ENCODE assay signal across 15 mouse cellular contexts in genomic region chr15:21130660-21131059, GRCm38 (mm10).
A peak's percentile ranks its signal among the peaks of the same experiment; 100 is the strongest.
DNase-seq lines count a peak whose midpoint lies in the region; ATAC-seq and TF ChIP-seq lines count a peak whose summit lies in the region.
"Had no signal": no experiment of that assay in that cellular context is flagged by ENCODE, and none has a peak within 500 bp of the region (broad histone marks: within the 10 kb centered on the region; RNA-seq: fewer than 3 reads in every experiment).

No protein-coding gene starts in this region.

- no peak for TF ChIP-seq POLR2A in brain, embryonic 14.5 days (IDR thresholded peaks at IDR 0.05; ENCODE audit: borderline replicate concordance, extremely low read depth, insufficient read depth, insufficient read length, poor library complexity, severe bottlenecking)

- no peak overlapping the region for H3K9ac ChIP-seq in forebrain, embryonic 13.5 days
- H3K9ac ChIP-seq in hindbrain, embryonic 15.5 days, result no peak overlapping the region
- H3K9ac ChIP-seq: heart, embryonic 13.5 days; limb, embryonic 12.5 days; liver, embryonic 14.5 days; stomach, embryonic 15.5 days had no signal

- no peak overlapping the region for H3K27ac ChIP-seq in forebrain, embryonic 13.5 days
- no peak overlapping the region for H3K27ac ChIP-seq in hindbrain, embryonic 15.5 days (replicated peaks)
- H3K27ac ChIP-seq: heart, embryonic 13.5 days; limb, embryonic 12.5 days; liver, embryonic 14.5 days; stomach, embryonic 15.5 days had no signal

- H3K4me3 ChIP-seq in forebrain, embryonic 13.5 days, result no peak overlapping the region
- no peak overlapping the region for H3K4me3 ChIP-seq in hindbrain, embryonic 15.5 days
- H3K4me3 ChIP-seq: heart, embryonic 13.5 days; limb, embryonic 12.5 days; stomach, embryonic 15.5 days had no signal

- intact Hi-C loops in heart, postnatal 14 days (cut with DNase I), result no loop called here
- intact Hi-C loops in left cerebral cortex, postnatal 36 days (cut with DNase I), result no loop called here

- no peaks in the 10 kb centered on the region for H3K4me1 ChIP-seq in forebrain, embryonic 13.5 days
- H3K4me1 ChIP-seq in hindbrain, embryonic 15.5 days (replicated peaks), result no peaks in the 10 kb centered on the region
- H3K4me1 ChIP-seq: heart, embryonic 13.5 days; limb, embryonic 12.5 days; stomach, embryonic 15.5 days had no signal

- 0 out of 2 replicates have a peak, but pooled peaks have one; percentile 50 for ATAC-seq in frontal cortex, adult (ENCODE audit: low TSS enrichment)
- ATAC-seq in forebrain, embryonic 13.5 days, result peak; percentile 74
- ATAC-seq in hindbrain, embryonic 15.5 days (ENCODE audit: low FRiP score, low read depth), result peak; percentile 75
- ATAC-seq: lung, postnatal 0 days had no signal

- no peak for DNase-seq in frontal cortex, postnatal 36 days (ENCODE audit: low spot score in 2 of 2)
- peak; percentile 59 for DNase-seq in brain, embryonic 14.5 days (ENCODE audit: low read depth)
- DNase-seq in heart, postnatal 14 days, result no peak
- DNase-seq in lung, postnatal 4 days, result no peak
- DNase-seq in left cerebral cortex, postnatal 36 days (ENCODE audit: low spot score in 2 of 2), result no peak
- DNase-seq: cerebellum, postnatal 36 days; kidney, adult 9 months had no signal

- no peak overlapping the region for H3K4me2 ChIP-seq in forebrain, embryonic 13.5 days
- H3K4me2 ChIP-seq in hindbrain, embryonic 15.5 days, result no peak overlapping the region
- H3K4me2 ChIP-seq: heart, embryonic 13.5 days; limb, embryonic 12.5 days; stomach, embryonic 15.5 days had no signal

- no peaks in the 10 kb centered on the region for H3K9me3 ChIP-seq in forebrain, embryonic 13.5 days (replicated peaks)
- no peaks in the 10 kb centered on the region for H3K9me3 ChIP-seq in hindbrain, embryonic 15.5 days
- H3K9me3 ChIP-seq: heart, embryonic 13.5 days; limb, embryonic 12.5 days; stomach, embryonic 15.5 days had no signal

- no peaks in the 10 kb centered on the region for H3K27me3 ChIP-seq in forebrain, embryonic 13.5 days
- H3K27me3 ChIP-seq in hindbrain, embryonic 15.5 days, result no peaks in the 10 kb centered on the region
- H3K27me3 ChIP-seq: heart, embryonic 13.5 days; limb, embryonic 12.5 days; stomach, embryonic 15.5 days had no signal

- no peak for TF ChIP-seq CTCF in brain, embryonic 14.5 days (IDR thresholded peaks at IDR 0.05; ENCODE audit: borderline replicate concordance, extremely low read depth, insufficient read depth, insufficient read length)

- H3K36me3 ChIP-seq in forebrain, embryonic 13.5 days (ENCODE audit: poor library complexity, severe bottlenecking), result no peaks in the 10 kb centered on the region
- no peaks in the 10 kb centered on the region for H3K36me3 ChIP-seq in hindbrain, embryonic 15.5 days
- H3K36me3 ChIP-seq: heart, embryonic 13.5 days; limb, embryonic 12.5 days; stomach, embryonic 15.5 days had no signal
